Mouse (Mus musculus): ENCODE data around the gene Zfp942. TPM values are rescaled to one million over a fixed set of nuclear protein-coding genes. Genes with fewer than 3 reads are reported as not detected.

Zfp942 gene
- polyA plus RNA-seq (2012; fragmentation: generic; extraction: Trizol): under 1 TPM; 0.06 to 0.98 TPM

GRCm38 (mm10) chr17:21962107-21962907, at the start of gene Zfp942, which contains the start of gene Zfp943:
TSS of gene Zfp942 (minus strand) at chr17:21962464.
TSS of gene Zfp943 (plus strand) at chr17:21962552.

GRCm38 (mm10) chr17:21909456-21910052, 52.7 kb downstream of the Zfp942 start, which contains the start of gene Zfp995:
TSS of gene Zfp995 (minus strand) at chr17:21909926.

Other genes starting within 250 kb of the Zfp942 start
- under 1 TPM; 0.04 to 0.99 TPM for gene Zfp229, start 231.7 kb downstream of the Zfp942 start, polyA plus RNA-seq (2012; fragmentation: generic; extraction: Trizol)
- gene Zfp820, start 116.7 kb downstream of the Zfp942 start, polyA plus RNA-seq (2012; fragmentation: generic; extraction: Trizol): under 1 TPM; 0.04 to 0.44 TPM
- 1 to 10 TPM in 1 of 2 experiments, under 1 TPM in 1; 0.09 to 1.8 TPM for gene Zfp995, start 52.5 kb downstream of the Zfp942 start, polyA plus RNA-seq (2012; fragmentation: generic; extraction: Trizol)
- 1 to 10 TPM in 1 of 2 experiments, under 1 TPM in 1; 0.20 to 1.6 TPM for gene Zfp943, start 88 bp upstream of the Zfp942 start, polyA plus RNA-seq (2012; fragmentation: generic; extraction: Trizol)
- under 1 TPM; 0.02 to 0.28 TPM for gene Zfp947, start 203.7 kb upstream of the Zfp942 start, polyA plus RNA-seq (2012; fragmentation: generic; extraction: Trizol)